Mouse (Mus musculus): ENCODE measurements around the gene 9530077C05Rik. TPM values are rescaled to one million over a fixed set of nuclear protein-coding genes. Genes with fewer than 3 reads are reported as not detected.

Gene 9530077C05Rik
- polyA plus RNA-seq (2015; fragmentation: Nextera tagmentation; extraction: Ambion mirVana) = 4.5 and 4.9 TPM in 2 replicates

DNA sequence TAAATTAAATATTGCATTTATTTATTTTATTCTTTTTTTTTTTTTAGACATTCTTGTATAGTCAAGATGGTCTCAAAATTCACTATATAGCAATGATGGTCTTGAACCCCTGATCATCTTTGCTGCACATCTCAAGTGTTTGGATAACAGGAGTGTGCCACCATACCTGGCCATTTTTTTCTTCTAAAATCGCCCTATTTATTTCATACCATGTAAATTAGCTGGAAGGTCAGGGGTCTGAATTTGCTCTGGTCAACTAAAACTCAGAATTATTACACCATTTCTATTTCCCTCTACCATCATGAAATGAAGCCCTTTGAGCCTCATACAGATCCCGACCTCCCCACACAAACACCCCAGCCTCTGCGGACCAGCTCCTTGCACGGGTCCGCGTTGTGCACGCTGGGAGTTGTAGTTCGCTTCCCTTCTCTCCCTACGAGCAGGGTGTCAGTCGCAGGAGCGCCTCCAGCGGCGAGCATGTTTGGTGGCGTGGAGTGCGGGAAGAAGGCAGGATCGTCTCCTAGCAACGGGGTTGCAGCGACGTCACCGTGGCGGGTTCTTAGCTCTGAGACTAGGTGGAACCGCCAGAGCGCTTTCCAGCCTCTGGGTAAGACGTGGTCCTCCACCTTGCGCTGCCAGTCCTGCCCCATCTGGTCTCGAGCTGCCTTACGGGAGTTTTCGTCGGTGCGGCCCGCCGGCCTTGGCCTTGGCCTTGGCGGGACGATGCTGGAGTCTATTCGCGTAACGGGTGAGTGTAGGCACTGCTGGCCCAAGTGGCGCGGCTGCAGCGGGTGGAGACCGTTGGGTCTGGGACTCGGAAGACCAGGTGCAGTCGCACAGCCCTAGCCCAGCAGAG is at the start of gene 9530077C05Rik:
TSS of gene 9530077C05Rik (plus strand) at position 512 of the 856 bp plus-strand sequence.
- Histone ChIP-seq H3K9ac (replicated peaks; ENCODE audit: low read depth) (peak within 1 kb of the TSS; percentile 34; the same call in 1 of the 2 replicates), H3K4me1 (ENCODE audit: insufficient read depth, low read depth, low read length) (peaks cover 3% of the 10 kb centered on the region; the same call in 1 of the 2 replicates), H3K27ac (ENCODE audit: low read length) (no peak within 1 kb of the TSS), H3K9me3 (ENCODE audit: low read length) (no peaks in the 10 kb centered on the region), H3K4me2 (replicated peaks; ENCODE audit: low read depth, low read length) (peak within 1 kb of the TSS; percentile 81), H3K27me3 (replicated peaks; ENCODE audit: insufficient read depth, low read length) (no peaks in the 10 kb centered on the region), H3K4me3 (ENCODE audit: low read depth, low read length) (peak within 1 kb of the TSS; percentile 50), H3K36me3 (ENCODE audit: insufficient read depth, low read length) (no peaks in the 10 kb centered on the region)
- TF ChIP-seq CTCF (IDR thresholded peaks at IDR 0.05) = peak; percentile 99
- TF ChIP-seq EP300 (IDR thresholded peaks at IDR 0.05) = no peak
- WGBS = under 1% methylated on average over 43 of the region's 43 CpGs
- DNase-seq (ENCODE audit: low spot score) = peak; percentile 98
- ATAC-seq = peak; percentile 99

DNA sequence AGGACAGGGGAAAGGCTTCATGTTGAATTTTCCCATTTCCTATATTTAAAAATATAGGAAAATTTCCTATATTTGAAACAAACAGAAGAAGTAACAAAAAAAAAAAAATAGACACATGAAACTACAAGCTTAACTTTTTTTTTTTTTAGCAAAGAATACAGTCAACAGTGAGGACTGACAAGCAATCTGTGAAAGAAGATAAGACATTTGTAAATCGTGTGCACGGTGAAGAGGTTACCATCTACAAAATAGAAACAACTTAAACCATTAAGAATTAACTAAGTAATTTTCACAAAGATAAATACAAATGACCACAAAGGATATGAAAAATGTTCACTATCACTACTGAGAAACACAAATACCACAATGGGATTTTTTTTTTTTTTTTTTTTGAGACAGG is 45.1 kb upstream of the 9530077C05Rik start:
- no peaks in the 10 kb centered on the region for H3K9me3 ChIP-seq (ENCODE audit: low read length)
- H3K4me1 ChIP-seq (ENCODE audit: insufficient read depth, low read depth, low read length) = no peaks in the 10 kb centered on the region
- H3K9ac ChIP-seq (replicated peaks; ENCODE audit: low read depth) = no peak overlapping the region
- DNase-seq (ENCODE audit: low spot score) (no peak), ATAC-seq (no peak)
- no peaks in the 10 kb centered on the region for H3K36me3 ChIP-seq (ENCODE audit: insufficient read depth, low read length)
- no peak overlapping the region for H3K4me3 ChIP-seq (ENCODE audit: low read depth, low read length)
- no peaks in the 10 kb centered on the region for H3K27me3 ChIP-seq (replicated peaks; ENCODE audit: insufficient read depth, low read length)
- no peak overlapping the region for H3K27ac ChIP-seq (ENCODE audit: low read length)
- WGBS = 88% methylated on average over 2 of the region's 2 CpGs
- H3K4me2 ChIP-seq (replicated peaks; ENCODE audit: low read depth, low read length) = no peak overlapping the region
- no peak for TF ChIP-seq EP300 (IDR thresholded peaks at IDR 0.05)
- TF ChIP-seq CTCF (IDR thresholded peaks at IDR 0.05) = no peak

GRCm38 (mm10) chr9:22366621-22367020 is 44.7 kb upstream of the 9530077C05Rik start:
- WGBS = 89% methylated on average over 10 of the region's 10 CpGs
- Histone ChIP-seq H3K4me1 (ENCODE audit: insufficient read depth, low read depth, low read length) (no peaks in the 10 kb centered on the region), H3K9me3 (ENCODE audit: low read length) (no peaks in the 10 kb centered on the region), H3K4me2 (replicated peaks; ENCODE audit: low read depth, low read length) (no peak overlapping the region), H3K36me3 (ENCODE audit: insufficient read depth, low read length) (no peaks in the 10 kb centered on the region), H3K27me3 (replicated peaks; ENCODE audit: insufficient read depth, low read length) (no peaks in the 10 kb centered on the region), H3K27ac (ENCODE audit: low read length) (no peak overlapping the region), H3K4me3 (ENCODE audit: low read depth, low read length) (no peak overlapping the region), H3K9ac (replicated peaks; ENCODE audit: low read depth) (no peak overlapping the region)
- DNase-seq (ENCODE audit: low spot score) (no peak), ATAC-seq (no peak)
- TF ChIP-seq EP300 (IDR thresholded peaks at IDR 0.05) (no peak), CTCF (IDR thresholded peaks at IDR 0.05) (no peak)

DNA sequence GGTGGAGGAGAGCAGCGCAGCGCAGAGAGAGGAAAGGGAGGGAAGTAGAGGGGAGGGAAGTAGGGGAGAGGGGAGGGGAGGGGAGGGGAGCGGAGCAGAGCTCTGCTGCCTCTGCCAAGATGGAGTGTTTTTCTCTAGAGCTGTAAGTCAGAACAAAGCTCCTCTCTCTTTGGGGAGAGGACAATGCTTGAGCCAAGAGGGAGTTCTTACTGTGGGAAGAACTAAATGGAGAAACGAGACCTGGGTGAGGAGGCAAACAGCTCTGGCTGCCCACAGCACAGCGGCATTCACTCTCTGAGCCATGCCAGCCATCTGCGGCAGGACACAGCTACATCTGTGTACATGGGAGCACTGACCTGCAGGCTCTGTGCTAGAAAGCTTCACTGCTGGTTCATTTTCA is 43.3 kb upstream of the 9530077C05Rik start:
- ATAC-seq = peak; percentile 33; the same call in 1 of the 2 replicates
- no peak overlapping the region for H3K4me3 ChIP-seq (ENCODE audit: low read depth, low read length)
- peak; percentile 25 for DNase-seq (ENCODE audit: low spot score)
- H3K27ac ChIP-seq (ENCODE audit: low read length) = peak overlapping the region; percentile 51
- no peak overlapping the region for H3K9ac ChIP-seq (replicated peaks; ENCODE audit: low read depth)
- H3K27me3 ChIP-seq (replicated peaks; ENCODE audit: insufficient read depth, low read length) = no peaks in the 10 kb centered on the region
- H3K4me1 ChIP-seq (ENCODE audit: insufficient read depth, low read depth, low read length) = no peaks in the 10 kb centered on the region
- no peaks in the 10 kb centered on the region for H3K36me3 ChIP-seq (ENCODE audit: insufficient read depth, low read length)
- 0 out of 2 replicates have a peak overlapping the region, but pooled peaks have one; percentile 14 for H3K4me2 ChIP-seq (replicated peaks; ENCODE audit: low read depth, low read length)
- 66% methylated on average over 6 of the region's 6 CpGs for WGBS
- no peaks in the 10 kb centered on the region for H3K9me3 ChIP-seq (ENCODE audit: low read length)
- TF ChIP-seq EP300 (IDR thresholded peaks at IDR 0.05) (no peak), CTCF (IDR thresholded peaks at IDR 0.05) (no peak)

GRCm38 (mm10) chr9:22372760-22373159 is 38.6 kb upstream of the 9530077C05Rik start:
- H3K4me1 ChIP-seq (ENCODE audit: insufficient read depth, low read depth, low read length) = no peaks in the 10 kb centered on the region
- TF ChIP-seq CTCF (IDR thresholded peaks at IDR 0.05) (peak; percentile 47), EP300 (IDR thresholded peaks at IDR 0.05) (no peak)
- no peaks in the 10 kb centered on the region for H3K9me3 ChIP-seq (ENCODE audit: low read length)
- no peaks in the 10 kb centered on the region for H3K36me3 ChIP-seq (ENCODE audit: insufficient read depth, low read length)
- ATAC-seq (no peak), DNase-seq (ENCODE audit: low spot score) (no peak)
- H3K9ac ChIP-seq (replicated peaks; ENCODE audit: low read depth) = no peak overlapping the region
- H3K4me2 ChIP-seq (replicated peaks; ENCODE audit: low read depth, low read length) = no peak overlapping the region
- H3K27ac ChIP-seq (ENCODE audit: low read length) = no peak overlapping the region
- no peak overlapping the region for H3K4me3 ChIP-seq (ENCODE audit: low read depth, low read length)
- 96% methylated on average over 4 of the region's 4 CpGs for WGBS
- no peaks in the 10 kb centered on the region for H3K27me3 ChIP-seq (replicated peaks; ENCODE audit: insufficient read depth, low read length)

GRCm38 (mm10) chr9:22376086-22376485 is 35.2 kb upstream of the 9530077C05Rik start:
- H3K9me3 ChIP-seq (ENCODE audit: low read length) = no peaks in the 10 kb centered on the region
- ATAC-seq = no peak
- H3K36me3 ChIP-seq (ENCODE audit: insufficient read depth, low read length) = no peaks in the 10 kb centered on the region
- no peak for DNase-seq (ENCODE audit: low spot score)
- no peak overlapping the region for H3K27ac ChIP-seq (ENCODE audit: low read length)
- WGBS = 84% methylated on average over 5 of the region's 5 CpGs
- H3K9ac ChIP-seq (replicated peaks; ENCODE audit: low read depth) = no peak overlapping the region
- no peak overlapping the region for H3K4me2 ChIP-seq (replicated peaks; ENCODE audit: low read depth, low read length)
- H3K4me1 ChIP-seq (ENCODE audit: insufficient read depth, low read depth, low read length) = no peaks in the 10 kb centered on the region
- TF ChIP-seq EP300 (IDR thresholded peaks at IDR 0.05) (no peak), CTCF (IDR thresholded peaks at IDR 0.05) (no peak)
- H3K27me3 ChIP-seq (replicated peaks; ENCODE audit: insufficient read depth, low read length) = no peaks in the 10 kb centered on the region
- no peak overlapping the region for H3K4me3 ChIP-seq (ENCODE audit: low read depth, low read length)
